Mouse (Mus musculus): ENCODE results near the gene Fndc5. TPM values are rescaled to one million over a fixed set of nuclear protein-coding genes. Genes with fewer than 3 reads are reported as not detected.

Fndc5 gene
- polyA plus RNA-seq, 1 experiment from 2014 or later: 0.93 TPM

DNA sequence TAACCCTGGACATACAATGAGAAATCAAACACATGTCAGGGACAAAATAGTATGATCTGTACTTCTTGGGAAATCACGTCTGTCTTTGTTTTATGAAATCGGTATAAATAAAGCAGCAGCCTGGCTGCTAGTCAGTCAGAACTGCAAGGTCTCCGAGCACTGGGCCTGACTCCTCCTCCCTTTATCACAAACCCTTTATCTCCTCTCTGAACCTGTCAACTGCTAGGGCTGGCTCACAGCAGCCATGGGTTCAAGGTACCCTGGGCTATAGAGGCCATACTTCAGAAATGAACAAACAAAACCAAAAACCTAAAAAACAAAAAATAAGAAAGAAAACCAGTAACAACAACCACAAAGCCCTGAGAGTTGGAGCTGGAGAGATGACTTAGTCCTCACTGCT is 21.8 kb downstream of the Fndc5 start:
- no peak overlapping the region for H3K4me2 ChIP-seq
- H3K4me3 ChIP-seq: no peak overlapping the region
- no peaks in the 10 kb centered on the region for H3K4me1 ChIP-seq
- peaks cover 46% of the 10 kb centered on the region for H3K36me3 ChIP-seq (ENCODE audit: poor library complexity, severe bottlenecking)
- H3K9me3 ChIP-seq (replicated peaks): no peaks in the 10 kb centered on the region
- no peak for ATAC-seq
- H3K27me3 ChIP-seq: no peaks in the 10 kb centered on the region
- 75% methylated on average over 3 of the region's 3 CpGs for WGBS
- H3K9ac ChIP-seq: no peak overlapping the region
- H3K27ac ChIP-seq: no peak overlapping the region

DNA sequence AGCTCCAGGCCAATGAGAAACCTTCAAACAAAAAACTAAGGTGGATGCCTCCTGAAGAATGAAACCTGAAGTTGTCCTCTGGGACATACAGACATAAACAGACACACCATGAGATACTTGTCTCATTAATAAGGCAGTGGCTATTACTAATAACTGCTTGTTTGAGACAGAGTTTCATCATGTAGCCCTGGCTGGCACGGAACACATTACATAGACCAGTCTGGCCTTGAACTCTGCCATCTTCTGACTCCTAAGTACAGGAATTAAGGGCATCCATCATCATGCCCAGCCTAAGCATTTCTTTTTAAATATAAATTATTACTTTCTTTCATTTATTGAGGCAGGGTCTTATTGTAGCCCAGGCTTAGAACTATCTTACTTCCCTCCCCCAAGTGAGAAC is 24.3 kb downstream of the Fndc5 start:
- Histone ChIP-seq H3K9me3 (replicated peaks) (no peaks in the 10 kb centered on the region), H3K27ac (no peak overlapping the region), H3K4me3 (no peak overlapping the region), H3K9ac (no peak overlapping the region), H3K27me3 (no peaks in the 10 kb centered on the region), H3K4me1 (no peaks in the 10 kb centered on the region), H3K36me3 (ENCODE audit: poor library complexity, severe bottlenecking) (peaks cover 38% of the 10 kb centered on the region), H3K4me2 (no peak overlapping the region)
- WGBS: 97% methylated on average over 1 of the region's 1 CpGs
- ATAC-seq: no peak

DNA sequence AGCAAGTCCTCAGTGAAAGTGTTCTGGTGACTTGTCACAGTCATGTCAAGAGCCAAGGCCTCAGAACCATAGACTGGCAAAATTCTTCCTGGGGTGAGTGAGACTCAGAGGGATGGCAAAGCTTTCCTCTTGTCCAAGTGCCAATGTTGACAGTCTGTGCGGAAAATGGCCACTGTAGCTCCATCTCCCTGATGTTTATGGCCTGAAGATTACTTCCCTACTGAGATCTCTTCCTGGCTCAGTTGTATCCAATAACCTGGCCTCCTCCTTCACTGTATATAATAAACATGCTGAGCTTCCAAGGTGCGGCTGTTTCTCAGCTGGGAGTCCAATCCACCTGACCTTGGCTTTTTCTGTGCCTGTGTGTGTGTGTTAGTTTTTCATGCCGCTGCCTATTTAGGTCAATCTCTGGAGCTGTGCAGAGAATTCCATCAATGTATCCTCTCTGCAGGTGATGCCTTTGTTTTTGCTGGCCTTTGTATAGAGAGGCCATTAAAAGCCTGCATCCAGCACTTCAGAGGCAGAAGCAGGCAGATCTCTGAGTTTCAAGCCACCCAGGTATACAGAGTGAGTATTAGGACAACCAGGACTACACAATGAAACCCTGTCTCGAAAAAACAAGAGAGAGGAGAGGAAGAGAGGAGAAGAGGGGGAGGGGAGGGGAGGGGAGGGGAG is 24.9 kb downstream of the Fndc5 start:
- no peaks in the 10 kb centered on the region for H3K9me3 ChIP-seq (replicated peaks)
- no peak for ATAC-seq
- peaks cover 36% of the 10 kb centered on the region for H3K36me3 ChIP-seq (ENCODE audit: poor library complexity, severe bottlenecking)
- 72% methylated on average over 4 of the region's 4 CpGs for WGBS
- no peak overlapping the region for H3K9ac ChIP-seq
- H3K27ac ChIP-seq: no peak overlapping the region
- no peak overlapping the region for H3K4me2 ChIP-seq
- no peaks in the 10 kb centered on the region for H3K4me1 ChIP-seq
- no peaks in the 10 kb centered on the region for H3K27me3 ChIP-seq
- no peak overlapping the region for H3K4me3 ChIP-seq

- peaks cover 58% of the 10 kb centered on the region for H3K36me3 ChIP-seq (ENCODE audit: poor library complexity, severe bottlenecking)
- ATAC-seq: no peak
- no peak overlapping the region for H3K4me2 ChIP-seq
- H3K27ac ChIP-seq: no peak overlapping the region
- no peak overlapping the region for H3K4me3 ChIP-seq
- H3K27me3 ChIP-seq: no peaks in the 10 kb centered on the region
- no peaks in the 10 kb centered on the region for H3K9me3 ChIP-seq (replicated peaks)
- WGBS: 57% methylated on average over 1 of the region's 1 CpGs
- H3K9ac ChIP-seq: no peak overlapping the region
- no peaks in the 10 kb centered on the region for H3K4me1 ChIP-seq
Measured at GRCm38 (mm10) chr4:129172529-129172928, 35.7 kb downstream of the Fndc5 start.

DNA sequence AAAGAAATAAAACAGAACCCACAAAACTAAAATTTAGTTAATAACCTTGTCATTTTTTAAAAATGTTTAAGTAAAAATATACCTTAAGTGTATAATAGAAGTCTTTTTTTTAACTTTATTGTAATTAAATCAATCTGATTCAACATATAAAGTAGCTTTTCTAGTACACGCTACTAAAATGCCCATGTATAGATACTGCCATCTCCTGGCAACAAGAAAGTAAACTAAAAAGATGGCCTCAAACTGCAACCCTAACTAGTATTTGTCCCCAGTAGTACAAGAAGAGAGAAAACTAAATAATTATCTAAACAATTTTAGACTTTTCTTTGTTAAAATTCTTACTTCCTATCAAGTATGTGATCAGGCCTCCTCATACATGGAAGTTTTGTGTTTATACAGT is 42.8 kb downstream of the Fndc5 start:
- Histone ChIP-seq H3K4me2 (no peak overlapping the region), H3K4me3 (no peak overlapping the region), H3K9ac (no peak overlapping the region), H3K4me1 (no peaks in the 10 kb centered on the region), H3K27me3 (no peaks in the 10 kb centered on the region), H3K27ac (no peak overlapping the region), H3K9me3 (replicated peaks) (no peaks in the 10 kb centered on the region), H3K36me3 (ENCODE audit: poor library complexity, severe bottlenecking) (peaks cover 53% of the 10 kb centered on the region)
- WGBS: 44% methylated on average over 1 of the region's 1 CpGs
- ATAC-seq: no peak

GRCm38 (mm10) chr4:129188041-129188659 is 51.4 kb downstream of the Fndc5 start:
- H3K9ac ChIP-seq: peak overlapping the region; percentile 84
- H3K4me2 ChIP-seq: peak overlapping the region; percentile 74
- peak overlapping the region; percentile 80 for H3K4me3 ChIP-seq
- 0 out of 2 replicates have a peak, but pooled peaks cover 4% of the 10 kb centered on the region for H3K36me3 ChIP-seq (ENCODE audit: poor library complexity, severe bottlenecking)
- H3K27ac ChIP-seq: peak overlapping the region; percentile 87
- no peak for ATAC-seq
- H3K9me3 ChIP-seq (replicated peaks): no peaks in the 10 kb centered on the region
- H3K4me1 ChIP-seq: peaks cover 27% of the 10 kb centered on the region
- no peaks in the 10 kb centered on the region for H3K27me3 ChIP-seq
- 35% methylated on average over 5 of the region's 5 CpGs for WGBS

GRCm38 (mm10) chr4:129188803-129189541 is 52.2 kb downstream of the Fndc5 start:
- H3K4me3 ChIP-seq: peak overlapping the region; percentile 80
- peak overlapping the region; percentile 84 for H3K9ac ChIP-seq
- peaks cover 27% of the 10 kb centered on the region for H3K4me1 ChIP-seq
- H3K27me3 ChIP-seq: no peaks in the 10 kb centered on the region
- peak overlapping the region; percentile 74 for H3K4me2 ChIP-seq
- H3K27ac ChIP-seq: peak overlapping the region; percentile 87
- peaks cover 9% of the 10 kb centered on the region for H3K36me3 ChIP-seq (ENCODE audit: poor library complexity, severe bottlenecking)
- 0% methylated on average over 56 of the region's 74 CpGs for WGBS
- peak; percentile 44 for ATAC-seq
- no peaks in the 10 kb centered on the region for H3K9me3 ChIP-seq (replicated peaks)

DNA sequence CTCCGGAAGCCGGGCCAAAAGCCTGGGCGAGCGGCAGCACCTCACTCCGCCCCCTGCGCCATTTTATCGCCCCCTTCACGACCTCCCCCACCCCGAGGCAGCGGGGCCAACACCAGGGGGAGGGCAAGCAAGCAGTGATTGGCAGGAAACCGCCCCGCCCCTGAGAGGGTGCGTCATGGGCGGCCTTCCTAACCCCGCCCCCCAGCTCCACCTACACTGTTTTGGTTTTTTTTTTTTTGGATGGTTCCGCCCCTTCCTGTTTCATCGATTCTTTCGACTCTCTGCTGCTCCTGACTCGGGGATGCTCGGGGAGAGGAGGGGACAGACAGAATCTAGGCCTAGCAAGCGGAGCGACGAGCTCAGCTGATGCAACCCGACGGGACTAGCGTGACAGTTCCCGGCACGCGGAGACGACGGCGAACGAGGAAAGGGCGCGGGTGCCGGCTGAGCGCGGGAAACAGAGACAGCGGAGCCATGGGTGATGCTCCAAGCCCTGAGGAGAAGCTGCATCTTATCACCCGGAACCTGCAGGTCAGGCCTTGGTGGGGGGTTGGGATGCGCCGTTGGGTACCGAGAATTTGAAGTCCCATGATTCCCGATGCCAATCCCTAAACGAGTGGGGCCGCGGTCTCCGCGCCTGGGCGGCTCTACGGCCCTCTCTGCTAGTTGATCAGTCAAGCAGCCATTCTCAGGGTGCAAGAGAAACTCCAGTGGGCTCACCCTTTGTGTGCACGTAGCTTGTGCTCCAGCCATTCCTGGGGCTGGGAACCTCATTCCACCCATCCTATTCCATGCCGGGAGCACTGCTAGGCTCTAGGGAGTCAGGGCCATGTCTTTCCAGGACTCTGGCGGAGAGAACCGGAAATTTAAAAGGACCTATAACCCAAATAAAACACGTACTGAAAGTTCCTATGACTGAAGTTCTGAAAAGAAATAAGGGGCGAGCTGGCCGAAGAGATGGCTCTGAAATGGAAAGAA is 53.0 kb downstream of the Fndc5 start, which contains the start of the genes S100pbp and Yars:
Gene S100pbp, minus strand, starts transcription at position 186 of the 978 bp plus-strand sequence.
Gene Yars, plus strand, starts transcription at position 219 of the 978 bp plus-strand sequence.
- H3K9ac ChIP-seq: peak within 1 kb of the TSS; percentile 85
- H3K36me3 ChIP-seq (ENCODE audit: poor library complexity, severe bottlenecking): peaks cover 15% of the 10 kb centered on the region
- peak; percentile 85 for ATAC-seq
- peak within 1 kb of the TSS; percentile 92 for H3K4me2 ChIP-seq
- H3K4me1 ChIP-seq: peaks cover 27% of the 10 kb centered on the region
- peak within 1 kb of the TSS; percentile 80 for H3K4me3 ChIP-seq
- H3K9me3 ChIP-seq (replicated peaks): no peaks in the 10 kb centered on the region
- peak within 1 kb of the TSS; percentile 87 for H3K27ac ChIP-seq
- WGBS: under 1% methylated on average over 52 of the region's 58 CpGs
- H3K27me3 ChIP-seq: no peaks in the 10 kb centered on the region

GRCm38 (mm10) chr4:129190538-129190937 is 53.7 kb downstream of the Fndc5 start:
- Histone ChIP-seq H3K27me3 (no peaks in the 10 kb centered on the region), H3K36me3 (ENCODE audit: poor library complexity, severe bottlenecking) (peaks cover 16% of the 10 kb centered on the region), H3K4me1 (peaks cover 27% of the 10 kb centered on the region), H3K4me3 (peak overlapping the region; percentile 80), H3K4me2 (peak overlapping the region; percentile 92), H3K9me3 (replicated peaks) (no peaks in the 10 kb centered on the region), H3K27ac (0 out of 2 replicates have a peak overlapping the region, but pooled peaks have one; percentile 87), H3K9ac (peak overlapping the region; percentile 85)
- 4% methylated on average over 12 of the region's 12 CpGs for WGBS
- 0 out of 2 replicates have a peak, but pooled peaks have one; percentile 13 for ATAC-seq

- peaks cover 27% of the 10 kb centered on the region for H3K4me1 ChIP-seq
- 0 out of 2 replicates have a peak overlapping the region, but pooled peaks have one; percentile 80 for H3K4me3 ChIP-seq
- H3K9ac ChIP-seq: peak overlapping the region; percentile 85; the same call in 1 of the 2 replicates
- H3K9me3 ChIP-seq (replicated peaks): no peaks in the 10 kb centered on the region
- H3K27ac ChIP-seq: no peak overlapping the region
- H3K4me2 ChIP-seq: peak overlapping the region; percentile 92
- no peak for ATAC-seq
- no peaks in the 10 kb centered on the region for H3K27me3 ChIP-seq
- 85% methylated on average over 5 of the region's 5 CpGs for WGBS
- peaks cover 26% of the 10 kb centered on the region for H3K36me3 ChIP-seq (ENCODE audit: poor library complexity, severe bottlenecking)
Measured at GRCm38 (mm10) chr4:129191691-129192090, 54.9 kb downstream of the Fndc5 start.

Data from forebrain, embryonic 13.5 days (tissue).